8 mouse cellular contexts compared by ENCODE assay signal in the genomic region with DNA sequence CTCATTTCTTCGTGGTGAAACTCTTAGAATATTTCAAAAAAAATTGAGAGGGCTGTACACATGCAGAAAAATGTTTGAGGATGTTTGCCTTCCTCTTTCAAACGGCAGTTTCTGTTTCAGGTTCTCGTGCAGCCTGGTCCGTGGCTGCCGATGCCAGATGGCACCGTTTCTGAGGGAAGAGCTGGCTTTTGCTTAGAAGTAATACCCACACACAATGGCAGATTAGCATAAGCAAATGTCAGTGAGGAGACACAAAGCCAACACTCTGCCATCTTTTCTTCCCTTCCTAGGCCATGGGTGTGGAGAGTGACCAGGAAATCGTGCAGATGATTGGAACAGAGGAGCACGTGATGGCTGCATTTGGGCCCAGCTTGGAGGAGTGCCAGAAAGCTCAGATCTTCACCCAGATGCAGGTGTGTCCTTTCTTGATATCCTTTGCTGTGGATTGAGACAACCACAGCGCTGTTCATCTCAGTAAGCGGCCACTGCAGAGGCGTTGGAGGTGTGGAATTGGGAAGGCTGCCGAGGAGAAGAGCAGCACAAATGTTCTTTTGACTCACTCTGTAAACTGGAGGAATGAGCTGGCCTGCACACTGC. TPM values are rescaled to one million over a fixed set of nuclear protein-coding genes. Genes with fewer than 3 reads are reported as not detected.
A peak's percentile ranks its signal among the peaks of the same experiment; 100 is the strongest.
DNase-seq lines count a peak whose midpoint lies in the region; ATAC-seq lines count a peak whose summit lies in the region.

No protein-coding gene starts in this region.

- no peaks in the 10 kb centered on the region for H3K9me3 ChIP-seq in heart, embryonic 13.5 days
- H3K9me3 ChIP-seq in heart, embryonic 12.5 days (replicated peaks) = no peaks in the 10 kb centered on the region
- no peaks in the 10 kb centered on the region for H3K9me3 ChIP-seq in embryonic facial prominence, embryonic 10.5 days

- H3K27ac ChIP-seq in heart, embryonic 13.5 days (replicated peaks) = peak overlapping the region; percentile 9; the same call in 1 of the 2 replicates
- H3K27ac ChIP-seq in heart, embryonic 12.5 days (ENCODE audit: poor library complexity, severe bottlenecking) = no peak overlapping the region
- H3K27ac ChIP-seq in embryonic facial prominence, embryonic 10.5 days (replicated peaks) = no peak overlapping the region

- H3K9ac ChIP-seq in heart, embryonic 13.5 days = no peak overlapping the region
- H3K9ac ChIP-seq in heart, embryonic 12.5 days = no peak overlapping the region

- 0 out of 2 replicates have a peak, but pooled peaks cover 2% of the 10 kb centered on the region for H3K4me1 ChIP-seq in heart, embryonic 13.5 days
- H3K4me1 ChIP-seq in heart, embryonic 12.5 days (replicated peaks) = no peaks in the 10 kb centered on the region
- no peaks in the 10 kb centered on the region for H3K4me1 ChIP-seq in embryonic facial prominence, embryonic 10.5 days

- H3K27me3 ChIP-seq in heart, embryonic 13.5 days (replicated peaks) = no peaks in the 10 kb centered on the region
- H3K27me3 ChIP-seq in heart, embryonic 12.5 days (replicated peaks) = no peaks in the 10 kb centered on the region
- H3K27me3 ChIP-seq in embryonic facial prominence, embryonic 10.5 days (replicated peaks; ENCODE audit: low read depth, poor library complexity, severe bottlenecking) = no peaks in the 10 kb centered on the region

- peaks cover 61% of the 10 kb centered on the region for H3K36me3 ChIP-seq in heart, embryonic 13.5 days
- peaks cover 31% of the 10 kb centered on the region for H3K36me3 ChIP-seq in heart, embryonic 12.5 days
- peaks cover 63% of the 10 kb centered on the region for H3K36me3 ChIP-seq in embryonic facial prominence, embryonic 10.5 days (replicated peaks)

- H3K4me2 ChIP-seq in heart, embryonic 13.5 days = no peak overlapping the region
- no peak overlapping the region for H3K4me2 ChIP-seq in heart, embryonic 12.5 days

- DNase-seq in cerebellum, adult 8-10 months = peak; percentile 24
- peak; percentile 79 for DNase-seq in layer of hippocampus, adult 9-11 months
- DNase-seq in spleen, adult 18-20 months = peak; percentile 31 to 48
- DNase-seq in urinary bladder, postnatal 36 days (ENCODE audit: low spot score in 2 of 2) = no peak
- no peak for DNase-seq in embryonic facial prominence, embryonic 10.5 days (ENCODE audit: low spot score)

- 86% methylated on average over 12 of the region's 12 CpGs for WGBS in heart, embryonic 13.5 days
- 84% methylated on average over 12 of the region's 12 CpGs for WGBS in heart, embryonic 12.5 days
- 93% methylated on average over 12 of the region's 12 CpGs for WGBS in embryonic facial prominence, embryonic 10.5 days

- H3K4me3 ChIP-seq in heart, embryonic 13.5 days = no peak overlapping the region
- no peak overlapping the region for H3K4me3 ChIP-seq in heart, embryonic 12.5 days
- no peak overlapping the region for H3K4me3 ChIP-seq in embryonic facial prominence, embryonic 10.5 days

- ATAC-seq in heart, embryonic 13.5 days (ENCODE audit: extremely low read depth, insufficient number of reproducible peaks, low FRiP score, low TSS enrichment) = no peak
- no peak for ATAC-seq in heart, embryonic 12.5 days (ENCODE audit: insufficient number of reproducible peaks, low FRiP score)
- peak; percentile 70 for ATAC-seq in megakaryocyte, adult 5-6 weeks (ENCODE audit: poor library complexity, severe bottlenecking)

RNA-seq across cellular contexts. Expression of gene Polr3b, which starts 24.5 kb away (rescaled TPM):
- 9.4 and 10.7 TPM in 2 replicates for polyA plus RNA-seq in heart, embryonic 13.5 days (2015; fragmentation: Nextera tagmentation; extraction: Ambion mirVana)
- polyA plus RNA-seq in heart, embryonic 12.5 days (2016; fragmentation: Nextera tagmentation; extraction: Ambion mirVana) = 13.3 and 13.4 TPM in 2 replicates
- total RNA-seq in megakaryocyte, adult 5-6 weeks (2015) = 20.0 and 20.1 TPM in 2 replicates
- total RNA-seq in megakaryocyte, adult 5-6 weeks (2017) = 26.3 and 28.7 TPM in 2 replicates
- 19.5 and 20.4 TPM in 2 replicates for polyA plus RNA-seq in embryonic facial prominence, embryonic 10.5 days (2016; fragmentation: Nextera tagmentation; extraction: Ambion mirVana)

Comparison
In these comparisons a context has a peak if more than half of its experiments do, and no peak if none do; other contexts are left out.
1. DNase-seq: peak in cerebellum, adult 8-10 months (single experiment), layer of hippocampus, adult 9-11 months (single experiment) and spleen, adult 18-20 months (2 of 2); none in urinary bladder, postnatal 36 days (0 of 2) and embryonic facial prominence, embryonic 10.5 days (single experiment).